Mouse (Mus musculus) spleen, adult 18-20 months (tissue): Measurements from ENCODE around the gene Ahnak.
"Not testable (repeated sequence)": the region's sequence is repeated elsewhere in the genome, so short reads cannot be mapped to it uniquely, and the experiment has no call there.

Source experiments
- DNase-seq, 2 experiments: peaks; one replicate each; pipeline ENCODE4 v3.0.0; 2022; ENCODE audit warnings: mixed read lengths in 2 of 2

The Ahnak gene

GRCm38 (mm10) chr19:9105101-9105685 lies 116.1 kb downstream of the Ahnak start:
- DNase-seq, result no peak

GRCm38 (mm10) chr19:9106096-9106495 lies 117.0 kb downstream of the Ahnak start:
- no peak for DNase-seq

DNA sequence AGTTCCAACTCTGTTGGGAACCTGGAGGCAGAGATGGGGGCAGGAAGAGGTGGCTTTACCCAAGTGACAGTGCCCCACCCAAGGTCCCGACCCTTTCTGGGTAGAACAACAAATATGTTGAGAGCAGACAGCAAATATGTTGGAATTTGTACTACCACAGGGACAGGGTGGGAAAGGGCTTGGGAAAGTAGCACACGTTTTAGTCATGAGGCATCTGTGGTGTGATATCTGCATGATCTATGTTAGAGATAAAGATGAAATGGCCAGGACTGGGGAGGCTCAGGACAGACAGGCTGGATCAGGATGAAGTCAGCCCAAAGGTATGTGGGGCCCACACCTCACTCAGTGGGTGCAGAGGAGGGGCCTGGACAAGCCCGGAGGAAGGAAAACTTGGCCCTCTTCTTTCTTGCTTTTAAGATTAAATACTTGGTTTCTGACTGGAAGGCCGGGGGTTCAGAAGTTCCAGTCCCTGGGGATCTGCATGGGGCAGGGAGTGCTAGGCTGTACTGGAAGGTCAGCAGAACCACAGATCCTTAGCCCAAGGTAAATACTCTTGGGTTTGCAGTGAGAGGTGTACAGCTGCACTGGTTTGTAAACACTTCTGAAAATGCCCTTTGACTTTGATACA lies 117.8 kb downstream of the Ahnak start:
- DNase-seq, result no peak

- no peak for DNase-seq
Observed at GRCm38 (mm10) chr19:9107379-9107755, 118.3 kb downstream of the Ahnak start.

GRCm38 (mm10) chr19:9108536-9108935 lies 119.5 kb downstream of the Ahnak start:
- no peak for DNase-seq

GRCm38 (mm10) chr19:9110182-9110869 lies 121.2 kb downstream of the Ahnak start:
- no peak for DNase-seq

GRCm38 (mm10) chr19:9112043-9112442 lies 123.0 kb downstream of the Ahnak start:
- no peak for DNase-seq

- no peak for DNase-seq
Observed at GRCm38 (mm10) chr19:9116268-9116667, 127.2 kb downstream of the Ahnak start.

DNA sequence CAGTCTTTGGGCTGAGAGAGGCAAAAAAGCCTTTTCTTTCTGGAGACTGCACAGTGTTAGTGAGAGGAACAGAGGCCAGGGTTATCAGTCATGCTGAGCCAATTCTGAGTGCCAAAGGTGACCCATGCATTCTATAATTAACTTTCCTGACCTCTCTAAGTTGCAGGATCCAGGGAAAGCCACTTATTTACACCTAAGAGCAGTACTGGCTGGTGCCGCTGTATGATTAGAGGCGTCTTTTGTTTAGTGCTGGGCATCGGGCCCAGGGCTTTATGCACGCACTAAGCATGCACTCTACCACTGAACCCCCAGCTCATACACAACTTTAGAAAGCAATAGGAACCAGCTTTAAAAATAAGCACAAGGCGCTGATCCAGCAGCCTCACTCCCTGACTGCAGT lies 128.2 kb downstream of the Ahnak start:
- DNase-seq, result no peak

GRCm38 (mm10) chr19:9119655-9120425 lies 130.8 kb downstream of the Ahnak start:
- DNase-seq, result no peak

DNA sequence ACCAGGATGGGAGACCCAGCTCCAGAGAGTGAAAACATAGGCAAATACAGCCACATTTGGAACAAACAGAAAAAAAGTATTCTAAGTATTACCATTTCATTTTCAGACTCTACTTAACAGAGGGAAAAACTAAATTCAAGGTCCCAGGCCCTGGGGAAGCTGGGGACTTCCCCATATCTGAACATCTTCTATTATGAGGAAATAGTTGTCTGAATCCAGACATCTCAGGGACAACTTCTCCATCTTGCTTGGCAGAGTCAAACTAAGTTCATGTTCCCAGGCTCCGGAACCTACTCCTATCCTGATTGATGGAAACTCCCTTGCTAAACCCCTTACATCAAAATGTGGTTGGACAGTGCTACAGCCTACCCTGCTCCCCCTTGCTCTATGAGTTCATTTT lies 133.3 kb downstream of the Ahnak start:
- no peak for DNase-seq

- DNase-seq, result not testable (repeated sequence)
Observed at GRCm38 (mm10) chr19:9123986-9124385, 134.9 kb downstream of the Ahnak start.
